Mouse (Mus musculus) midbrain, embryonic 14.5 days (tissue): ENCODE measurements at regions not wholly inside any gene's neighbourhood (a gene's known extent, or its start where the extent isn't known, plus 50 kb on each side); places are given as distances from the start of the nearest gene placed in this dataset.

ENCODE experiments used
- ATAC-seq: fragments of 200-750 bp; cut with Nextera tagmentation; 2 replicates; pipeline ENCODE4 v1.8.0; 2017; ENCODE audit warnings: moderate number of reproducible peaks, moderate library complexity; ENCODE audit not compliant: low FRiP score, low TSS enrichment
- DNase-seq: peaks from one replicate; pipeline ENCODE4 v3.0.0-alpha.2; 2015
- H3K27ac ChIP-seq: fragments of 300-500 bp; sonication (generic); replicated peaks from 2 replicates; pipeline ENCODE4 v1.5.1; 2014; ENCODE audit warnings: mild to moderate bottlenecking, low read depth, low read length, moderate library complexity
- H3K27me3 ChIP-seq: fragments of 300-500 bp; sonication (generic); 2 replicates; pipeline ENCODE4 v1.6.1; 2014; ENCODE audit warnings: low read length, control low read depth, mixed read lengths; ENCODE audit not compliant: control insufficient read depth, insufficient read depth
- H3K36me3 ChIP-seq: fragments of 300-500 bp; sonication (generic); 2 replicates; pipeline ENCODE4 v1.6.1; 2014; ENCODE audit warnings: low read length, control low read depth; ENCODE audit not compliant: control insufficient read depth, insufficient read depth
- H3K4me1 ChIP-seq: fragments of 300-500 bp; sonication (generic); 2 replicates; pipeline ENCODE4 v1.6.1; 2014; ENCODE audit warnings: mild to moderate bottlenecking, antibody characterized with exemption, low read length, control low read depth; ENCODE audit not compliant: control insufficient read depth, insufficient read depth
- H3K4me2 ChIP-seq: fragments of 300-500 bp; sonication (generic); 2 replicates; pipeline ENCODE4 v1.6.1; 2014; ENCODE audit warnings: mild to moderate bottlenecking, low read length, moderate library complexity
- H3K4me3 ChIP-seq: fragments of 300-500 bp; sonication (generic); replicated peaks from 2 replicates; pipeline ENCODE4 v1.5.1; 2014; ENCODE audit warnings: low read depth, low read length
- H3K9ac ChIP-seq: fragments of 300-500 bp; sonication (generic); replicated peaks from 2 replicates; pipeline ENCODE4 v1.6.1; 2014; ENCODE audit warnings: mild to moderate bottlenecking, low read length, moderate library complexity
- H3K9me3 ChIP-seq: fragments of 300-500 bp; sonication (generic); 2 replicates; pipeline ENCODE4 v1.6.1; 2016; ENCODE audit warnings: low read length, control low read depth, mixed read lengths; ENCODE audit not compliant: control insufficient read depth
- WGBS: fragments of 180-500 bp; shearing (Covaris S2); extraction: QIAGEN DNeasy Blood & Tissue Kit; methylation state at CpG from one replicate; pipeline ENCODE4 v1.1.7; 2014; 5-methylcytosine and 5-hydroxymethylcytosine counted together

GRCm38 (mm10) chr2:128467490-128468245, 123.3 kb upstream of the Spdye4c start:
- DNase-seq (no peak), ATAC-seq (no peak)
- H3K9me3 ChIP-seq: no peaks in the 10 kb centered on the region
- H3K4me2 ChIP-seq: no peak overlapping the region
- no peak overlapping the region for H3K27ac ChIP-seq
- no peak overlapping the region for H3K9ac ChIP-seq
- no peaks in the 10 kb centered on the region for H3K4me1 ChIP-seq
- H3K27me3 ChIP-seq: no peaks in the 10 kb centered on the region
- no peaks in the 10 kb centered on the region for H3K36me3 ChIP-seq
- H3K4me3 ChIP-seq: no peak overlapping the region
- WGBS: 89% methylated on average over 8 of the region's 8 CpGs

GRCm38 (mm10) chr2:128468323-128468722, 122.7 kb upstream of the Spdye4c start:
- no peak overlapping the region for H3K9ac ChIP-seq
- H3K4me3 ChIP-seq: no peak overlapping the region
- H3K27me3 ChIP-seq: no peaks in the 10 kb centered on the region
- 59% methylated on average over 2 of the region's 2 CpGs for WGBS
- H3K36me3 ChIP-seq: no peaks in the 10 kb centered on the region
- no peaks in the 10 kb centered on the region for H3K4me1 ChIP-seq
- no peak for ATAC-seq
- no peak overlapping the region for H3K27ac ChIP-seq
- no peak for DNase-seq
- H3K9me3 ChIP-seq: no peaks in the 10 kb centered on the region
- H3K4me2 ChIP-seq: no peak overlapping the region

GRCm38 (mm10) chr2:128470351-128470750, 120.7 kb upstream of the Spdye4c start:
- DNase-seq (no peak), ATAC-seq (no peak)
- no peak overlapping the region for H3K4me3 ChIP-seq
- 49% methylated on average over 5 of the region's 5 CpGs for WGBS
- H3K4me1 ChIP-seq: no peaks in the 10 kb centered on the region
- H3K27me3 ChIP-seq: no peaks in the 10 kb centered on the region
- no peak overlapping the region for H3K4me2 ChIP-seq
- H3K36me3 ChIP-seq: no peaks in the 10 kb centered on the region
- H3K9me3 ChIP-seq: no peaks in the 10 kb centered on the region
- H3K27ac ChIP-seq: no peak overlapping the region
- no peak overlapping the region for H3K9ac ChIP-seq

GRCm38 (mm10) chr2:128473241-128473954, 117.6 kb upstream of the Spdye4c start:
- H3K4me2 ChIP-seq: no peak overlapping the region
- 69% methylated on average over 13 of the region's 13 CpGs for WGBS
- no peaks in the 10 kb centered on the region for H3K36me3 ChIP-seq
- H3K9me3 ChIP-seq: no peaks in the 10 kb centered on the region
- H3K9ac ChIP-seq: no peak overlapping the region
- ATAC-seq (no peak), DNase-seq (peak; percentile 8)
- H3K27ac ChIP-seq: no peak overlapping the region
- H3K4me3 ChIP-seq: no peak overlapping the region
- no peaks in the 10 kb centered on the region for H3K4me1 ChIP-seq
- H3K27me3 ChIP-seq: no peaks in the 10 kb centered on the region

GRCm38 (mm10) chr2:128473997-128474396, 117.0 kb upstream of the Spdye4c start:
- WGBS: 87% methylated on average over 7 of the region's 7 CpGs
- ATAC-seq: no peak

GRCm38 (mm10) chr2:128477242-128477641, 113.8 kb upstream of the Spdye4c start:
- no peak for ATAC-seq
- Histone ChIP-seq H3K27me3 (no peaks in the 10 kb centered on the region), H3K9me3 (no peaks in the 10 kb centered on the region), H3K27ac (no peak overlapping the region), H3K4me3 (no peak overlapping the region), H3K9ac (no peak overlapping the region), H3K4me1 (no peaks in the 10 kb centered on the region), H3K36me3 (no peaks in the 10 kb centered on the region), H3K4me2 (no peak overlapping the region)
- WGBS: 65% methylated on average over 2 of the region's 2 CpGs
- no peak for DNase-seq

More at GRCm38 (mm10) chr2:128473997-128474396, 117.0 kb upstream of the Spdye4c start:
- no peaks in the 10 kb centered on the region for H3K9me3 ChIP-seq
- no peaks in the 10 kb centered on the region for H3K36me3 ChIP-seq
- no peak overlapping the region for H3K9ac ChIP-seq
- no peak overlapping the region for H3K4me3 ChIP-seq
- H3K27me3 ChIP-seq: no peaks in the 10 kb centered on the region
- no peak for DNase-seq
- H3K4me1 ChIP-seq: no peaks in the 10 kb centered on the region
- H3K27ac ChIP-seq: no peak overlapping the region
- H3K4me2 ChIP-seq: no peak overlapping the region

GRCm38 (mm10) chr2:128491217-128491877, 99.7 kb upstream of the Spdye4c start:
- 90% methylated on average over 7 of the region's 7 CpGs for WGBS
- no peaks in the 10 kb centered on the region for H3K27me3 ChIP-seq
- H3K4me2 ChIP-seq: no peak overlapping the region
- H3K36me3 ChIP-seq: no peaks in the 10 kb centered on the region
- H3K4me3 ChIP-seq: no peak overlapping the region
- no peak overlapping the region for H3K9ac ChIP-seq
- ATAC-seq (no peak), DNase-seq (no peak)
- H3K27ac ChIP-seq: no peak overlapping the region
- no peaks in the 10 kb centered on the region for H3K9me3 ChIP-seq
- H3K4me1 ChIP-seq: no peaks in the 10 kb centered on the region

GRCm38 (mm10) chr2:128493871-128494270, 97.1 kb upstream of the Spdye4c start:
- no peak overlapping the region for H3K4me2 ChIP-seq
- no peak overlapping the region for H3K4me3 ChIP-seq
- H3K27me3 ChIP-seq: no peaks in the 10 kb centered on the region
- no peaks in the 10 kb centered on the region for H3K36me3 ChIP-seq
- 87% methylated on average over 5 of the region's 5 CpGs for WGBS
- no peak overlapping the region for H3K9ac ChIP-seq
- no peak overlapping the region for H3K27ac ChIP-seq
- ATAC-seq: no peak
- DNase-seq: no peak
- no peaks in the 10 kb centered on the region for H3K4me1 ChIP-seq
- no peaks in the 10 kb centered on the region for H3K9me3 ChIP-seq
